Mouse (Mus musculus) CD8-positive naive resting alpha-beta T cell, adult 2 months (primary cell): ENCODE results near the gene Dglucy.
"Not testable (repeated sequence)": the region's sequence is repeated elsewhere in the genome, so short reads cannot be mapped to it uniquely, and the experiment has no call there.

Source experiments
- DNase-seq, 2 experiments: peaks; one replicate each; pipeline ENCODE4 v3.0.0; 2022; ENCODE audit warnings: low read depth in 2 of 2, low spot score in 2 of 2

The Dglucy gene

GRCm38 (mm10) chr12:100780416-100780815 lies 1.6 kb downstream of the Dglucy start:
- no peak for DNase-seq

GRCm38 (mm10) chr12:100781428-100782120 lies 2.7 kb downstream of the Dglucy start:
- DNase-seq: no peak

- DNase-seq: no peak
These were observed 5.3 kb downstream of the Dglucy start for GRCm38 (mm10) chr12:100784152-100784551.

GRCm38 (mm10) chr12:100785344-100785743 lies 6.5 kb downstream of the Dglucy start:
- DNase-seq: no peak

- no peak for DNase-seq
These were observed 11.2 kb downstream of the Dglucy start for GRCm38 (mm10) chr12:100789981-100790550.

GRCm38 (mm10) chr12:100791425-100791824 lies 12.6 kb downstream of the Dglucy start:
- DNase-seq: no peak

- DNase-seq: no peak
These were observed 15.8 kb downstream of the Dglucy start for GRCm38 (mm10) chr12:100794450-100795230.

- no peak for DNase-seq
These were observed 16.7 kb downstream of the Dglucy start for GRCm38 (mm10) chr12:100795390-100796036.

GRCm38 (mm10) chr12:100803391-100803790 lies 24.5 kb downstream of the Dglucy start:
- DNase-seq: not testable (repeated sequence)

- no peak for DNase-seq
These were observed 28.4 kb downstream of the Dglucy start for GRCm38 (mm10) chr12:100807280-100807679.

GRCm38 (mm10) chr12:100808609-100809280 lies 29.9 kb downstream of the Dglucy start:
- DNase-seq: no peak

- no peak for DNase-seq
These were observed 31.7 kb downstream of the Dglucy start for GRCm38 (mm10) chr12:100810542-100810941.

- DNase-seq: no peak
These were observed 35.0 kb downstream of the Dglucy start for GRCm38 (mm10) chr12:100813901-100814300.

GRCm38 (mm10) chr12:100814671-100815070 lies 35.8 kb downstream of the Dglucy start:
- DNase-seq: no peak

GRCm38 (mm10) chr12:100816906-100817305 lies 38.0 kb downstream of the Dglucy start:
- DNase-seq: no peak

- DNase-seq: no peak
These were observed 41.1 kb downstream of the Dglucy start for GRCm38 (mm10) chr12:100819965-100820364.

GRCm38 (mm10) chr12:100831021-100831420 lies 52.2 kb downstream of the Dglucy start:
- no peak for DNase-seq

- no peak for DNase-seq
These were observed 52.9 kb downstream of the Dglucy start for GRCm38 (mm10) chr12:100831629-100832325.

GRCm38 (mm10) chr12:100837208-100837607 lies 58.4 kb downstream of the Dglucy start:
- DNase-seq: peak in 1 of 2 experiments; percentile 13

GRCm38 (mm10) chr12:100839079-100839600 lies 60.3 kb downstream of the Dglucy start:
- DNase-seq: no peak
